Mouse (Mus musculus) forebrain, embryonic 15.5 days (tissue): ENCODE measurements around the gene Lrrc59. TPM values are rescaled to one million over a fixed set of nuclear protein-coding genes. Genes with fewer than 3 reads are reported as not detected.
"Not testable (repeated sequence)": the region's sequence is repeated elsewhere in the genome, so short reads cannot be mapped to it uniquely, and the experiment has no call there.

ENCODE experiments used
- ATAC-seq: fragments of 200-750 bp; cut with Nextera tagmentation; replicated peaks from 2 replicates; pipeline ENCODE4 v1.8.0; 2017; ENCODE audit warnings: mild to moderate bottlenecking, moderate TSS enrichment, moderate library complexity
- H3K27ac ChIP-seq: fragments of 300-500 bp; sonication (generic); replicated peaks from 2 replicates; pipeline ENCODE4 v1.5.1; 2015; ENCODE audit warnings: mild to moderate bottlenecking, inconsistent platforms
- H3K27me3 ChIP-seq: fragments of 300-500 bp; sonication (generic); 2 replicates; pipeline ENCODE4 v1.6.1; 2015; ENCODE audit warnings: inconsistent platforms
- H3K36me3 ChIP-seq: fragments of 300-500 bp; sonication (generic); 2 replicates; pipeline ENCODE4 v1.6.1; 2015; ENCODE audit warnings: mild to moderate bottlenecking, inconsistent platforms
- H3K4me1 ChIP-seq: fragments of 300-500 bp; sonication (generic); 2 replicates; pipeline ENCODE4 v1.6.1; 2015; ENCODE audit warnings: inconsistent platforms
- H3K4me2 ChIP-seq: fragments of 300-500 bp; sonication (generic); replicated peaks from 2 replicates; pipeline ENCODE4 v1.6.1; 2015; ENCODE audit warnings: mild to moderate bottlenecking, inconsistent platforms
- H3K4me3 ChIP-seq: fragments of 300-500 bp; sonication (generic); 2 replicates; pipeline ENCODE4 v1.5.1; 2015; ENCODE audit warnings: mild to moderate bottlenecking, inconsistent platforms
- H3K9ac ChIP-seq: fragments of 300-500 bp; sonication (generic); replicated peaks from 2 replicates; pipeline ENCODE4 v1.6.1; 2015; ENCODE audit warnings: mild to moderate bottlenecking, inconsistent platforms
- H3K9me3 ChIP-seq: fragments of 300-500 bp; sonication (generic); 2 replicates; pipeline ENCODE4 v1.6.1; 2016; ENCODE audit warnings: inconsistent platforms
- WGBS: fragments of 180-500 bp; shearing (Covaris S2); methylation state at CpG from one replicate; pipeline ENCODE4 v1.1.7; 2015; ENCODE audit warnings: mixed read lengths; 5-methylcytosine and 5-hydroxymethylcytosine counted together
- polyA plus RNA-seq: library from polyadenylated mRNA; unstranded; fragments of >200 nt; fragmentation: Nextera tagmentation; extraction: Ambion mirVana; gene quantifications from 2 replicates; pipeline ENCODE4 v1.2.1, GENCODE M21; 2015

The Lrrc59 gene
- polyA plus RNA-seq, 1 experiment from 2014 or later = 160 TPM

DNA sequence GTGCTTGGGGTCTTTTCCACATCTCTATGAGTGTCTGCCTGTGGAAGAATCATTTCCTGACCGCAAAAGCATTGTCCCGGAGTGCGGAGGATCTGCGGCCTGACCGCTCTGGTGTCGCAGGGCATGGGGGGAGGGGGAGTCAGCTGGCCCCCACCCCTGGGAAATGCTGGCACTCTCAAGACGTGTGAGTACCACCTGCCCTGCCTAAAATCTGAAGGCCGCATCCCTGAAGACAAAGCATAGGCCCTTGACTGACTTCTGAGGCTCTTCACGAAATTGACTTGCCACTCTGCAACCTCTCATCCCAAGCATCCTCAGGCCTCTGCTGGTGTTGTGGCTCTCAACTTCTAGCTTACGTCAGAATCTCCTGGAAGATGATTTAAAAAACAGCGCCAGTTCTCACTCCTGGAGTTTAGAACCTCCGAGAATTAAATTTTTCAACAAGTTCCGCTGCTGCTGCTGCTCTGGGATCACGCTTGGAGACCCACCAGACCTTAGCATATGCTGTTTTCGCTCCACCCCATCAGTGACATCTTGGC is 48.1 kb downstream of the Lrrc59 start:
- H3K36me3 ChIP-seq = no peaks in the 10 kb centered on the region
- H3K27ac ChIP-seq = peak overlapping the region; percentile 84
- peak overlapping the region; percentile 84 for H3K4me2 ChIP-seq
- no peaks in the 10 kb centered on the region for H3K9me3 ChIP-seq
- no peaks in the 10 kb centered on the region for H3K27me3 ChIP-seq
- H3K4me3 ChIP-seq = peak overlapping the region; percentile 69
- ATAC-seq = no peak
- peak overlapping the region; percentile 83 for H3K9ac ChIP-seq
- peaks cover 26% of the 10 kb centered on the region for H3K4me1 ChIP-seq
- WGBS = 27% methylated on average over 15 of the region's 15 CpGs

GRCm38 (mm10) chr11:94680639-94681038 is 51.1 kb downstream of the Lrrc59 start:
- no peak overlapping the region for H3K4me2 ChIP-seq
- H3K27me3 ChIP-seq = no peaks in the 10 kb centered on the region
- peaks cover 19% of the 10 kb centered on the region for H3K4me1 ChIP-seq
- no peak overlapping the region for H3K9ac ChIP-seq
- ATAC-seq = no peak
- H3K36me3 ChIP-seq = no peaks in the 10 kb centered on the region
- H3K27ac ChIP-seq = no peak overlapping the region
- H3K9me3 ChIP-seq = no peaks in the 10 kb centered on the region
- H3K4me3 ChIP-seq = no peak overlapping the region

- ATAC-seq = no peak
- H3K9me3 ChIP-seq = no peaks in the 10 kb centered on the region
- H3K9ac ChIP-seq = no peak overlapping the region
- H3K36me3 ChIP-seq = no peaks in the 10 kb centered on the region
- H3K27ac ChIP-seq = no peak overlapping the region
- H3K27me3 ChIP-seq = no peaks in the 10 kb centered on the region
- H3K4me2 ChIP-seq = no peak overlapping the region
- no peak overlapping the region for H3K4me3 ChIP-seq
- WGBS = 90% methylated on average over 4 of the region's 4 CpGs
- peaks cover 9% of the 10 kb centered on the region for H3K4me1 ChIP-seq
Observed at GRCm38 (mm10) chr11:94681640-94682039, 52.1 kb downstream of the Lrrc59 start.

- ATAC-seq = no peak
- H3K27me3 ChIP-seq = no peaks in the 10 kb centered on the region
- peaks cover 8% of the 10 kb centered on the region for H3K4me1 ChIP-seq
- H3K4me3 ChIP-seq = no peak overlapping the region
- no peaks in the 10 kb centered on the region for H3K9me3 ChIP-seq
- 84% methylated on average over 7 of the region's 7 CpGs for WGBS
- no peak overlapping the region for H3K9ac ChIP-seq
- no peaks in the 10 kb centered on the region for H3K36me3 ChIP-seq
- no peak overlapping the region for H3K4me2 ChIP-seq
- no peak overlapping the region for H3K27ac ChIP-seq
Observed at GRCm38 (mm10) chr11:94682427-94682826, 52.9 kb downstream of the Lrrc59 start.

DNA sequence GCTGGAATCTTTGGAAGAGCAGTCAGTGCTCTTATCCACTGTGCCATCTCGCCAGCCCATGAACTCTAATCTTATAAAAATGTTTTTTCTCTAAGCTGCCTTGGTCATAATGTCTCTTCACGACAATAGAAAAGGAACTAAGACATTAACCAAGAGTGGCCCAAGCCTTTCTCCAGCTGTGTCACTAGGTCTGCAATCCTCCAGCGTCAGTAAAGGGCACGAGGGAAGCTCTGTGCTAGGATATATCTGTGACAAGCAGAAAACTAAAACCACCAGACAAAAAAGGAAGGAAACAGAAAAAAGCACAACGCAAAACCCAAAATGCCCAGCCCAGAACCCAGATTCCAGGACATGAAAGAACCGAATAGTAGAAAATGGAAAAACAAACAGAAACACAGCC is 57.6 kb downstream of the Lrrc59 start:
- Histone ChIP-seq H3K4me2 (no peak overlapping the region), H3K9ac (no peak overlapping the region), H3K9me3 (no peaks in the 10 kb centered on the region), H3K36me3 (no peaks in the 10 kb centered on the region), H3K4me1 (no peaks in the 10 kb centered on the region), H3K27me3 (no peaks in the 10 kb centered on the region), H3K4me3 (no peak overlapping the region), H3K27ac (no peak overlapping the region)
- ATAC-seq = no peak
- 87% methylated on average over 6 of the region's 6 CpGs for WGBS

DNA sequence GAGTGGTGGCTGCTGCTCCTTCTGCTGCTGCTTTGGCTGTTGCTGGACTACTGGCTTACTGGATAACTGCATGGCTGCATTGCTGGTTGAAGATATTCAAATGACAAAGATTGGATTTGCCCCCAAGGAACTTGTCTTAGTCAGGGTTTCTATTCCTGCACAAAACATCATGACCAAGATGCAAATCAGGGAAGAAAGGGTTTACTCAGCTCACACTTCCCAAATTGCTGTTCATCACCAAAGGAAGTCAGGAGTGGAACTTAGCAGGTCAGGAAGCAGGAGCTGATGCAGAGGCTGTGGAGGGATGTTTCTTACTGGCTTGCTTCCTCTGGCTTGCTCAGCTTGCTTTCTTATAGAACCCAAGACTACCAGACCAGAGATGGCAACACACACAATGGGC is 62.9 kb downstream of the Lrrc59 start:
- not testable (repeated sequence) for ATAC-seq, H3K9ac ChIP-seq, H3K4me1 ChIP-seq, H3K4me3 ChIP-seq, H3K9me3 ChIP-seq, H3K36me3 ChIP-seq, H3K4me2 ChIP-seq, H3K27me3 ChIP-seq, H3K27ac ChIP-seq

Other genes with a start within 250 kb of the Lrrc59 start
- gene Abcc3, start 236.8 kb upstream of the Lrrc59 start, polyA plus RNA-seq = 0.60 and 0.66 TPM in 2 replicates
- 6.8 and 9.2 TPM in 2 replicates for gene Cacna1g, start 155.6 kb upstream of the Lrrc59 start, polyA plus RNA-seq
- 0.38 and 0.86 TPM in 2 replicates for gene Spata20, start 143.6 kb upstream of the Lrrc59 start, polyA plus RNA-seq
- 0.66 and 0.75 TPM in 2 replicates for gene Epn3, start 129.8 kb upstream of the Lrrc59 start, polyA plus RNA-seq
- 1.7 and 2.7 TPM in 2 replicates for gene Mycbpap, start 108.0 kb upstream of the Lrrc59 start, polyA plus RNA-seq
- 5.7 and 6.1 TPM in 2 replicates for gene Rsad1, start 80.5 kb upstream of the Lrrc59 start, polyA plus RNA-seq
- gene Chad, start 64.7 kb upstream of the Lrrc59 start, polyA plus RNA-seq = 0.14 and 0.17 TPM in 2 replicates
- gene Acsf2, start 27.9 kb upstream of the Lrrc59 start, polyA plus RNA-seq = 1.0 and 1.3 TPM in 2 replicates
- 123 and 127 TPM in 2 replicates for gene Mrpl27, start 24.0 kb downstream of the Lrrc59 start, polyA plus RNA-seq
- gene Eme1, start 24.2 kb downstream of the Lrrc59 start, polyA plus RNA-seq = 9.7 and 11.2 TPM in 2 replicates
- 9.3 and 11.7 TPM in 2 replicates for gene Xylt2, start 47.7 kb downstream of the Lrrc59 start, polyA plus RNA-seq
- not detected in 2 replicates for gene Gm11541, start 74.7 kb downstream of the Lrrc59 start, polyA plus RNA-seq
- gene Cdc34b, start 112.0 kb downstream of the Lrrc59 start, polyA plus RNA-seq = 0.15 TPM in 1 of 2 replicates, not detected in the other
- gene Tmem92, start 152.9 kb downstream of the Lrrc59 start, polyA plus RNA-seq = 0.13 TPM in 1 of 2 replicates, not detected in the other